Mouse (Mus musculus): ENCODE data around the gene Nrbp1. TPM values are rescaled to one million over a fixed set of nuclear protein-coding genes. Genes with fewer than 3 reads are reported as not detected.
A peak's percentile ranks its signal among the peaks of the same experiment; 100 is the strongest.

Gene Nrbp1
- polyA plus RNA-seq, 2 experiments = 157 to 161 TPM

DNA sequence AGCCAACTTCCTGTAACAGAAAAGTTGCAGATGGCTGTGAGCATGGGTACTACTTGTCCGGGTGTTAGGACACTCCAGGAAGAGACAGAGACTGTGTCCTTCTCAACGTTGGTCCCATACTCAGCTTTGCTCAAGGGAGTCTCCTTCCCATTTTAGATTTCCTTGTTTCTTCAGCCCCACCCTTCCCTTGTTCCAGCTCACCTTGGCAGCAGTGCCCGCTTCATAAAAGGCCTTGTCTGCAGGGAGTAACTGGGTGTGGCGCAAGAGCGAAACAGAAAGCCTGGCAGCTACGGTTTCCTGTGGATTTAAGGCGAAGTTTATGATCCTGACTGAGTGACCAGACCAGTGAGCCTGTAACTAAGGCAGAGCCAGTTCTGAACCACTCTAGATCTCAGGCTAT lies 13.8 kb downstream of the Nrbp1 start:
- Histone ChIP-seq H3K36me3 (ENCODE audit: control insufficient read depth, insufficient read depth, low read length) (peaks cover 81% of the 10 kb centered on the region), H3K27me3 (ENCODE audit: control insufficient read depth, insufficient read depth, low read length) (no peaks in the 10 kb centered on the region), H3K9ac (ENCODE audit: low read depth, low read length, severe bottlenecking) (no peak overlapping the region), H3K27ac (replicated peaks; ENCODE audit: low read depth, low read length) (no peak overlapping the region), H3K4me3 (replicated peaks; ENCODE audit: low read length) (no peak overlapping the region), H3K9me3 (ENCODE audit: control insufficient read depth, low read length) (no peaks in the 10 kb centered on the region), H3K4me1 (ENCODE audit: control insufficient read depth, insufficient read depth, low read length) (peaks cover 23% of the 10 kb centered on the region), H3K4me2 (replicated peaks; ENCODE audit: low read depth, low read length, severe bottlenecking) (no peak overlapping the region)
- WGBS = 77% methylated on average over 7 of the region's 7 CpGs
- no peak for TF ChIP-seq POLR2A (IDR thresholded peaks at IDR 0.05; ENCODE audit: borderline replicate concordance, extremely low read depth, insufficient read depth, insufficient read length)
- DNase-seq (ENCODE audit: low spot score) (no peak), ATAC-seq (ENCODE audit: low FRiP score, low read depth) (no peak)

- Histone ChIP-seq H3K4me3 (replicated peaks; ENCODE audit: low read length) (no peak overlapping the region), H3K36me3 (ENCODE audit: control insufficient read depth, insufficient read depth, low read length) (peaks cover 81% of the 10 kb centered on the region), H3K4me2 (replicated peaks; ENCODE audit: low read depth, low read length, severe bottlenecking) (no peak overlapping the region), H3K9ac (ENCODE audit: low read depth, low read length, severe bottlenecking) (no peak overlapping the region), H3K9me3 (ENCODE audit: control insufficient read depth, low read length) (no peaks in the 10 kb centered on the region), H3K27me3 (ENCODE audit: control insufficient read depth, insufficient read depth, low read length) (no peaks in the 10 kb centered on the region), H3K4me1 (ENCODE audit: control insufficient read depth, insufficient read depth, low read length) (peaks cover 23% of the 10 kb centered on the region), H3K27ac (replicated peaks; ENCODE audit: low read depth, low read length) (no peak overlapping the region)
- ATAC-seq (ENCODE audit: low FRiP score, low read depth) = no peak
- 88% methylated on average over 8 of the region's 8 CpGs for WGBS
- no peak for DNase-seq (ENCODE audit: low spot score)
- TF ChIP-seq POLR2A (IDR thresholded peaks at IDR 0.05; ENCODE audit: borderline replicate concordance, extremely low read depth, insufficient read depth, insufficient read length) = no peak
Measured at GRCm38 (mm10) chr5:31254901-31255300, 14.2 kb downstream of the Nrbp1 start.

- peaks cover 81% of the 10 kb centered on the region for H3K36me3 ChIP-seq (ENCODE audit: control insufficient read depth, insufficient read depth, low read length)
- no peak overlapping the region for H3K27ac ChIP-seq (replicated peaks; ENCODE audit: low read depth, low read length)
- H3K27me3 ChIP-seq (ENCODE audit: control insufficient read depth, insufficient read depth, low read length) = no peaks in the 10 kb centered on the region
- H3K4me3 ChIP-seq (replicated peaks; ENCODE audit: low read length) = no peak overlapping the region
- H3K4me2 ChIP-seq (replicated peaks; ENCODE audit: low read depth, low read length, severe bottlenecking) = no peak overlapping the region
- no peak overlapping the region for H3K9ac ChIP-seq (ENCODE audit: low read depth, low read length, severe bottlenecking)
- DNase-seq (ENCODE audit: low spot score) = no peak
- H3K4me1 ChIP-seq (ENCODE audit: control insufficient read depth, insufficient read depth, low read length) = peaks cover 23% of the 10 kb centered on the region
- ATAC-seq (ENCODE audit: low FRiP score, low read depth) = no peak
- TF ChIP-seq POLR2A (IDR thresholded peaks at IDR 0.05; ENCODE audit: borderline replicate concordance, extremely low read depth, insufficient read depth, insufficient read length) = no peak
- no peaks in the 10 kb centered on the region for H3K9me3 ChIP-seq (ENCODE audit: control insufficient read depth, low read length)
- 91% methylated on average over 2 of the region's 2 CpGs for WGBS
Measured at GRCm38 (mm10) chr5:31255381-31255780, 14.7 kb downstream of the Nrbp1 start.

- DNase-seq (ENCODE audit: low spot score) (no peak), ATAC-seq (ENCODE audit: low FRiP score, low read depth) (no peak)
- H3K4me3 ChIP-seq (replicated peaks; ENCODE audit: low read length) = no peak overlapping the region
- no peaks in the 10 kb centered on the region for H3K9me3 ChIP-seq (ENCODE audit: control insufficient read depth, low read length)
- peaks cover 81% of the 10 kb centered on the region for H3K36me3 ChIP-seq (ENCODE audit: control insufficient read depth, insufficient read depth, low read length)
- H3K9ac ChIP-seq (ENCODE audit: low read depth, low read length, severe bottlenecking) = no peak overlapping the region
- WGBS = 89% methylated on average over 2 of the region's 2 CpGs
- no peaks in the 10 kb centered on the region for H3K27me3 ChIP-seq (ENCODE audit: control insufficient read depth, insufficient read depth, low read length)
- TF ChIP-seq POLR2A (IDR thresholded peaks at IDR 0.05; ENCODE audit: borderline replicate concordance, extremely low read depth, insufficient read depth, insufficient read length) = no peak
- peaks cover 19% of the 10 kb centered on the region for H3K4me1 ChIP-seq (ENCODE audit: control insufficient read depth, insufficient read depth, low read length)
- no peak overlapping the region for H3K27ac ChIP-seq (replicated peaks; ENCODE audit: low read depth, low read length)
- no peak overlapping the region for H3K4me2 ChIP-seq (replicated peaks; ENCODE audit: low read depth, low read length, severe bottlenecking)
Measured at GRCm38 (mm10) chr5:31255971-31256370, 15.3 kb downstream of the Nrbp1 start.

DNA sequence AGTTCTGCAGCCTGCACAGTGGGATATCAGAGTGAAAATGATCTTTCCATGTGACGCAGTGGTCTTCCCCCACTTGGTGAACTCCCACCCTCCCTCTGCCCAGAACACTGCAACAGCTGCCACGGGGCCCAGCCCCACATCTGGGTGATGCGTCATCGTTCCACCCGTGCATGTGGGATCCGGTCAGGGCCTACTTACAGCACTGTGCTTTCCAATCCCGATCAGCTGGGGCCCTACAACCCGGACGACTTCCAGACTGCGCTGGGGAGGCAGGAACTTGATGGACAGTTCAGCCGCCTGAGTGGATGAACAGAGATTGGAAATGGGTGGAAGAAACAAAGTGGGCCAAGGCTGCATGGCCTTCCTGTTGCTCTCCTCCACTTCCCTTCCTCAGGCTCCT lies 17.0 kb downstream of the Nrbp1 start:
- no peak overlapping the region for H3K27ac ChIP-seq (replicated peaks; ENCODE audit: low read depth, low read length)
- peaks cover 87% of the 10 kb centered on the region for H3K36me3 ChIP-seq (ENCODE audit: control insufficient read depth, insufficient read depth, low read length)
- 79% methylated on average over 11 of the region's 11 CpGs for whole genome bisulfite sequencing
- no peak for TF ChIP-seq POLR2A (IDR thresholded peaks at IDR 0.05; ENCODE audit: borderline replicate concordance, extremely low read depth, insufficient read depth, insufficient read length)
- no peak overlapping the region for H3K4me2 ChIP-seq (replicated peaks; ENCODE audit: low read depth, low read length, severe bottlenecking)
- no peak overlapping the region for H3K9ac ChIP-seq (ENCODE audit: low read depth, low read length, severe bottlenecking)
- H3K4me3 ChIP-seq (replicated peaks; ENCODE audit: low read length) = no peak overlapping the region
- H3K9me3 ChIP-seq (ENCODE audit: control insufficient read depth, low read length) = no peaks in the 10 kb centered on the region
- no peaks in the 10 kb centered on the region for H3K27me3 ChIP-seq (ENCODE audit: control insufficient read depth, insufficient read depth, low read length)
- peak; percentile 34; the same call in 1 of the 2 replicates for ATAC-seq (ENCODE audit: low FRiP score, low read depth)
- peaks cover 3% of the 10 kb centered on the region; the same call in 1 of the 2 replicates for H3K4me1 ChIP-seq (ENCODE audit: control insufficient read depth, insufficient read depth, low read length)
- no peak for DNase-seq (ENCODE audit: low spot score)

- no peak for ATAC-seq (ENCODE audit: low FRiP score, low read depth)
- no peak for TF ChIP-seq POLR2A (IDR thresholded peaks at IDR 0.05; ENCODE audit: borderline replicate concordance, extremely low read depth, insufficient read depth, insufficient read length)
- Histone ChIP-seq H3K9me3 (ENCODE audit: control insufficient read depth, low read length) (no peaks in the 10 kb centered on the region), H3K4me1 (ENCODE audit: control insufficient read depth, insufficient read depth, low read length) (no peaks in the 10 kb centered on the region), H3K9ac (ENCODE audit: low read depth, low read length, severe bottlenecking) (no peak overlapping the region), H3K27ac (replicated peaks; ENCODE audit: low read depth, low read length) (no peak overlapping the region), H3K4me3 (replicated peaks; ENCODE audit: low read length) (no peak overlapping the region), H3K27me3 (ENCODE audit: control insufficient read depth, insufficient read depth, low read length) (no peaks in the 10 kb centered on the region), H3K36me3 (ENCODE audit: control insufficient read depth, insufficient read depth, low read length) (peaks cover 91% of the 10 kb centered on the region), H3K4me2 (replicated peaks; ENCODE audit: low read depth, low read length, severe bottlenecking) (no peak overlapping the region)
- 87% methylated on average over 7 of the region's 7 CpGs for WGBS
- DNase-seq (ENCODE audit: low spot score) = no peak
Measured at GRCm38 (mm10) chr5:31266101-31266500, 25.4 kb downstream of the Nrbp1 start.

Data from limb, embryonic 14.5 days (tissue).